Mouse (Mus musculus): Measurements from ENCODE around the gene Cnot1.

DNA sequence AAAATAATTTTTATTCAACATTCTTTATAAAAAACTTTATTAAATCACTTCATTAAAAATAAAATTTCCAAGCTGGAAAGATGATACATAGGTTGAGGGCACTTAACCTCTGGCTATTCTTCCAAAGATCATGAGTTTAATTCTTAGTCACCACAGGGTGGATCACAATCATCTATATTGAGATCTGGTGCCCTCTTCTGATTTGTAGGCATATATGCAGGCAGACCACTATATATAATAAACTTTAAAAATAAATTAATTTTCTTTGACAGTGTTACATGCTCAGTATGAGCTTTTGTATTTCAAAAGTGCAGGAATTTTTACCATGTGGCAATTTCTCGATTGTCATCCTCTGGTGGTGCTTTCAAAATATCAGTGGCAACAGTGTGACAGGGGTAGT lies 43.1 kb downstream of the Cnot1 start:
- TF ChIP-seq CTCF (IDR thresholded peaks at IDR 0.05; ENCODE audit: insufficient read depth, low read depth, low read length) (no peak), POLR2A (IDR thresholded peaks at IDR 0.05; ENCODE audit: insufficient read depth, low read depth, low read length) (no peak)

Data from olfactory bulb, adult 2 months (tissue).